Mouse (Mus musculus) inflammation-experienced regulatory T-cells, adult 6 months (primary cell): ENCODE results near the gene Entpd3. TPM values are rescaled to one million over a fixed set of nuclear protein-coding genes. Genes with fewer than 3 reads are reported as not detected.
A peak's percentile ranks its signal among the peaks of the same experiment; 100 is the strongest.

Experiments
- ATAC-seq: one replicate; pipeline ENCODE4 v1.8.0; 2017
- polyA plus RNA-seq, 3 experiments: library from polyadenylated mRNA; unstranded; fragments of 100-300 nt; shearing (Covaris generic); gene quantifications; one replicate each; pipeline ENCODE4 v1.2.1; 2017

Entpd3 gene
- polyA plus RNA-seq, 3 experiments from 2014 or later, result 0.16 TPM; not detected in 2

DNA sequence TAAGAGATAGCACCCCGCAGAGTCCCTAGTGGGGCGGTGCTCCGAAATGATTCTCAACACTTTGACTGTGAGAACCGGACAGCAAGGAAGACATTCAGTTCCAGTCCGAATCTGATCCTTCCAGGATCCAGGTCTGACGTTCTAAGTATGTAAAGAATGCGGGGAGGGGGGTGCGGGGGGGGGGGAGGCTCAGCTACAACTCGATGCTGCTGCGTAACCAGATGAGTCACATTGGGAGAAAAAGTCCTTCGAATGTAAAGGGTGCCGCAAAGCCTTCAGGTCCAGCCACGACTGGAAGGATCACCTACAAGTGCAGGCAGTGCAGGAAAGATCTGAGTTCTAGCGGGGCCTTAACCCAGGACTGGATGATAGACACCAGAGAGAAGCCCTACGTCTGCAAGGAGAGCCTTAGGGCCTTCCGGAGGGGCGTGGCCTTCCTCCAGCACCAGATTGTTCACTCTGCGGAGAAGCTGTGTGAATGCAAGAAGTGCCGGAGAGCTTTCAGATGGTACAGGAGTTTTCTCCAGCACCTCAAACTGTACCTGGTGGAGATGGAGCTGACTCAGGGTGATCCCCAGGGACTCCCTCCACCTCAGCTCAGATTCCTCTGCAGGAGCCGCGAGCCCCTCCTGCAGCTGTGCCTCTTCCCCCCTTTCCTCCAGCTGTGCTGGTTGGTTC, 42.5 kb downstream of the Entpd3 start:
- ATAC-seq, result peak; percentile 67

DNA sequence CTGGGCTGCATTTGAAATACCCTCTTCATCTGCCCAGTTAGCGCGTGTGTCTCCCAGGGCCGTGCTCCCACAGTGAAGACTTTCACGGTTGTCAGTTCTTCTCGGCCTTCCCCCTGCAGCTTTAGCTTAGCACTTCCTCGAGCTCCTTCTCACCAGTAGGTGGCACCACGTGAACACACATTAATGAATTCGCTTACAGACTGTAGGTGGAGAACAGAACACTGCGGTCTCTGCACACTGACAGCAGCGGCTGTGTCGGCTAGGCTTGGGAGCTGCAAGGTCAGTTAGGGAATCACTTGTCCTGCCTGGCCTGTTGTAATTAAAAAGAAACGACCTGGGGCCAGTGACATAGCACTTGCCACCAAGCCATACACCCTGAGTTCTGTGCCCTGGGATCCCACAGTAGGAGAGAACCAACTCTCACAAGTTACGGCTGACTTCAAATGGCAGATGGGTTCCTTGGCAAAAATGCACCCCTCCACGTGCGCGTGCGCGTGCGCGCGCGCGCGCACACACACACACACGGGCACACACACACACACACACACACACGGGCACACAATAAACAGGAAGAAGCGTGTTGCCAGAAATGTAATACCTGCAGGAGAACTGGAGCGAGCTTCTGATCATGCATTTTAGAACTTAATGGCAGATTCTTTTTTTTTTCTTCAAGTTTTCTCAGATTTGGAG, 43.1 kb downstream of the Entpd3 start:
- peak; percentile 90 for ATAC-seq

DNA sequence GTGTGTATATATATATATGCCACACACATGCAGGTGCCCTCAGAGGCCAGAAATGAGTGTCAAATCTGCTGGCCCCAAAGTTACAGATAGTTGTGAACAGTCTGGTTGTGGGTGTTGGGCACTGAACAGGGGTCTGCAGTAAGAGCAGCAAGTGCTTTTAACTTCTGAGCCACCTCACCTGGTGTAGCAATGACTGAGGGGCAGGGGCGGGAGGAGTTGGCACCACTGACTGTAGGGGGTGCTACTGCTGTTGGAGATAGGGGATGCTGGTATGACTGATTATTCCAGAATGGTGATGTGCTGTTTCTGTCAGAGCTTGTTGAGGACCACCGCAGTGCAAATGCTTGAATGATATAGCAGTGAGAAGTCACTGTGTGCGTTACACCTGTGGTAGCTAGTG, 43.7 kb downstream of the Entpd3 start:
- ATAC-seq, result no peak

DNA sequence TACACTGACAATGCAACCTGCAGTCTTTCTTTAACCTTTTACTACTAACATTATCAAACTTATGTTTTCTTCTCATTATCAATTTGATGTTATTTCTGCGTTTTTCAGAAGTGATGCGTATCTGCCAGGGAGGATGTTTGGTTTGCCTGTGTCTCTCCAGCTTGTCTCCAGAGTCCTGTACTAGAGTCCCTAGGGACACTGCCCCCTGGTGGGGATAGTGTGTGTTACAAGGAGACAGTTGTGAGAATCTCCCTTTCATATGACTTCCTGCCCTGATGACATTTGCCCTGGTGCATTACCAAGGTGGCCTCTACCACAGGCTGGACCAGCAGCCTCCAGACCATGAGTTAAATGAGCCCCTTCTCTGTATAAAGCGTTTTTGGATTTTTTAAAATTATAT, 46.9 kb downstream of the Entpd3 start:
- ATAC-seq, result peak; percentile 19

DNA sequence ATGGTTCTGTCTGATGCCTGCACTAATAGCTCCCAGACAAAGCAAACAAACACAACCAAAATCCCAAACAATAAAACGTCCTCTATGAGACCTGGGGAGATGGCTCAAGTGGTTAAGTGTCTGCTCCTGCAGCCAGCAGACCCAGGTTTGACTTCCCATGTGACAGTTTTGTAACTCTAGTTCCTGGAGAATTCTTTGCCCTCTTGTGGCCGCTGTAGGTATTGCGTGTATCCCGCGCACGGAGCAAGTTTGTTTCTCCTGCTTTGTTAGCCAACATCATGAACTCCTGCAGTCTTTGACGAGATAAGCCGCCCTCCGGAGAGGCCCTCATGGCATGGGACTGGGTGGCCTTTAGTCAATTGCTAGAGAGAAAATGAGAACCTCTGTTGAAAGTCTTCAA, 51.9 kb downstream of the Entpd3 start:
- peak; percentile 72 for ATAC-seq

DNA sequence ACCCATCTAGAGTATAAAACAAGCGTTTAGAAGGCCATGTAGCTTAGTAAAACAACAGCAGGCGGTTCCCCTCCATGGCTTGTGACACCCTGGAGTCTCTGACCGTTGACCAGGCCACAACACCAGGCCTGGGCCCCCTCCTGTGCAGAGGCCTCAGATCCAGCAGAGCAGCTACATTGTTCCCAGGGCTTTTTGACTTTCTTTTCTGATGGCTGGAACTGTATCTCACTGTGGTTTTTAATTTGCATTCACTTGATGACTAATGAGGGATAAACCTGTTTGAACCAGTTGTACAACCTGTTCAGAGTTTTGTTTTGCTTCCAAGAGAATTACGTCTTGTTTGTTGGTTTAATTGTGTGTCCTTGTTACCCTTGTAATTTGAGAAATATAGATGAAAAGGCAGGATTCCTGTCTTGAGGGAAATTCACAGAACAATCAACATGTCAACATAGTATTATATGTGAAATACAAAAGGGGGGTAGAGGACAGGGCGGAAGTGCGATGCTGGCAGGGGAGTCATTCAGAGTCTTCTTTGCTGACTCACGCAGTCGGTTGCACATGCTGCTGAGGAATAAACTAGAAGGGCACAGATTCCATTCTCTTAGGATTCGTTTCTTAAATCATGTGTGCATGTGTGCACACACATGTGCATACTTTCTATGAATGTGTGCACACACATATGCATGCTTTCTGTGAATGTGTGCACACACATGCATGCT, 53.9 kb downstream of the Entpd3 start:
- ATAC-seq, result no peak

DNA sequence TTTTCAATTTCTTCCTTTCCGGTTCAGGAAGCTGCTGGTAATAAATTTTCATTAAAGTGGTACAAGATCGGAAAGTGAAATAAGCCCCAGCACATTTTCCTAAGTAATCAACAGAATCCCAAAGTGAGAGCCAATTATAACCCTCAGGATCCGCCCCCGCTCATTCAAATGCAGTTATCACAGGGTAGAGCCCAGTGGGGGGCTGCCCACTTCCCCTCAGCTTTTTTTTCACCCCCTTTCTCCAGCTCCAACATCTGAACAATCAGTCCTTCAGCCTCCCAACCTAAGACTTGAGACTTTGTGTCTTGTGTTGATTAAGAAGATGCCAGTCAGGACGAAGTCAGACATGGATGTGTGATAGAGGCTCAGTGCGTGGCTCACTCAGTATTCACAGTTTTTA, 55.2 kb downstream of the Entpd3 start:
- ATAC-seq, result no peak

DNA sequence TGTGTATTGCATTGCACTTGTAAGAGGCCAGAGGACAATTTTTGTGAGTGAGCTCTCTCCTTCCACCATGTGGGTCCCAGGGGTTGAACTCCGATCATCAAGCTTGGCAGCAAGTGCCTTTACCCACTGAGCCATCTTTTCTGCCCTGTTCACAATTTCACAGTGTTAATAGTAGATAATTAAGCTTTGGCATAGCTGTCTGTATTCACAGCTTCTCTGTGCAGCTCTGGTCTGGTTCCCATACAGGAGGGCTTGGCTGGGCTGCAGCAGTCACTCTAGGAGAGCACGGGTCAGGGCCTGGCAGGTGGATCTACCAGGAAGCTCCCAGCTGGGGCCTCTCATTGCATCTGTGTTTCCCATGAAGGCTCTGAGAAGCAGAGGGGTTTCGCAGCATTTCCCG, 55.7 kb downstream of the Entpd3 start:
- ATAC-seq, result no peak

DNA sequence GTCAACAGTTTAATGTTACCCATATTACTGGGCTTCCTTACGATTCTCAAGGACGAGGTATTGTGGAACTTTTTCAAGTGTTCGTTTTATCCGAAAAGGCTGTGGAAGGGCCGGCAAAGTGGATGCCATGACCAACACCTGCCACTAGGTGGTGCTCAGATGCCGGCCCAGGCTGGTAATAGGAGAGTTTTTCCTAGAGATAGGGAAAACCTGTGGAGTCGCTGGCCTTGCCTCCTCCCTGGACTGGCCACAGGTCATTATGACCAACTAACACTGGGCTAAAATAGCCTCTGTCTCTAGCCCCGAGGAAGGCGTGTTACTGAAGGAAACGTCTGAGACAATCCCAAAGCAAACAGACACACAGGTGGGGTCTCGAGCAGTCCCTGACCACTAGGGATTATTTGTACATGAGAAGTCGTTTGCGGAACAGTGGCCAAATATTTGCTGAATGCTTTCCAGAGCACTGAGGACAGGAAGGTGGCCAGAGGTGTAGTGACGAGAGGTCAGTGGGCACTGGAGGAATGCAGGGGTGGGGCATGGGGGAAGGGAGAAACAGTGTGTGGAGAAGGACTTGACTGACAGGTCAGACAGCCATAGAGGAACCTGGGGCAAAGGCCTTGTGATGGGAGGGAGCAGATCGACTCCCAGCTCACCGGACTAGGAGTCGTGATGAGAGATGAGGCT, 62.0 kb downstream of the Entpd3 start:
- ATAC-seq, result peak; percentile 54

DNA sequence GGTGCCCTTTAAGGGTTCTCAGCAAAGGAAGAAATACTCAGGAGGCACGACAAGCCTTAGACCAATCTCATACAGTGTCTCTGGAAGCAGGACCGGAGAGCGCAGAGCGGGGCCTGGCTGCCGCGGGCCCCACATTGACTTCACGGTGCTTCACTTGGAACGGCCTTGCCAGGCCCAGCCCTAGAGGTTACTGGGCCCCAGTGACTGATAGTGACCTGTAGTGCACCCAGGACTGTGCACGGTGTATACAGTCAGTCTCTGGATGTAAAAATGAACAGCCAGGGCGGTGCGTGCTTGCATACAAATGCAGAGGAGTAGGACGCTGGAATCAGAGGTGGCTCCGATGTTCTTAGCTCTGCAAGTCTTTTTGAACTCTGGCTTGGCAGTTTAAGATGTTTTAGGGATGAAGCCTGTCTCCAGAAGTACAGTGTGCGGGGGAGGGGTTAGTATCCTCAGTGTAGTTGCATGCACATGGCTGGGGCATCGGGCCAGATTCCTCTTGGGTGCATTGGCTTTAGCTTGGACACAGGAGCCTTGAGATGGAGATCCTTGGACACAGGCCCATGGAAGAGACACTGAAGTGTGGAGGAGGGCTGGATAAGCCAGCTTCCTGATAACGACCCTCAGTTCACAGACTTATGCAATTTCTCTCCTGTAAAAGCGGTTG, 62.7 kb downstream of the Entpd3 start:
- ATAC-seq, result no peak

DNA sequence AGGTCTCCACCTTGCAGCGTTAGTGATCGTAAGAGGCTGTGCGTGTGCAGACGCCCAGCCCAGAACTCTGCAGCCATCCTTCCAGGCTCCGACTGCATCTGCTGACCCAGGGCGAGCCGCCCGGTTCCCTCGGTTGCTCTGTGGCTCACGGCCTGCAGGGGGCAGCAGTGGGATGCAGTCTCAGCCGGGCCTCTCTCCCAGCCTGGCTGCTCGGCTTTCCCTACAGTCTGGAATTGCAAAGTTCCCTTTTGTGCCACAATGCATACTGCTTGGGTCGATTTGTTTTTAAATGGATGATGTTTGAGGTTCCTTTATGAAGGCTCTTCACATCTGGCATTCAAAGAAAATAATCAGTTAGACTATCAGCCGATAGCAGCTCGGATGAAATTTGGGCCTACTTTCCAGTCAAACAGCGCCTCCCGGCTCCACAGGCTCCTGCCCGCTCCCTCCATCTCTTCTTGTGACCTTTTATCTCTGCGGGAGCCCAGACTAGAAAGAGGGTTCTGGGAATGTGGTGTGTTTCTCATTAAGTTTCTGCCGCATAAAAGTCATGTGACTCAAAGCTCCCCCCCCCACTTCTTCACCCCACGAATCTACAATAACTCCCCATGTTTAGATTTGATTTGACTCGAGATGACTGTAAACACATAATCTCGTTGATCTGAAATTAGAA, 63.4 kb downstream of the Entpd3 start:
- ATAC-seq, result peak; percentile 58

DNA sequence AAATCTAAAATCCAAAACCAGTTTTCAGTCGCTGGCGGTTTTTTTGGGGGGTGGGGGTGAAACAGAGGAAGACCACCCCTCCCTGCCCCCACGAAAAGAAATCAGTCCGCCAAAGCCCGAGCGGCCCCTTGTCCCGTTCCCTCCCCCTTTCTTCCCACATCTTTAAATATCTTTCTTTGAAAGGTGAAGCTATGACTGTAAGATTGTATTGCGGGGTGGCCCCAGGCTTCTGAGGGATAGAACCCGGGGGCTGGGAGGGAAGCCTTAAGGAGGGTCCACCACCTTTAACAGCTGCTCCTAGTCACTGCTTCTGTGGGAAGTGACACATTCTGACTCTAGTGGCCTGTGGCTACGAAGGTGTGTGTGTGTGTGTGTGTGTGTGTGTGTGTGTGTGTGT, 63.9 kb downstream of the Entpd3 start:
- ATAC-seq, result no peak

DNA sequence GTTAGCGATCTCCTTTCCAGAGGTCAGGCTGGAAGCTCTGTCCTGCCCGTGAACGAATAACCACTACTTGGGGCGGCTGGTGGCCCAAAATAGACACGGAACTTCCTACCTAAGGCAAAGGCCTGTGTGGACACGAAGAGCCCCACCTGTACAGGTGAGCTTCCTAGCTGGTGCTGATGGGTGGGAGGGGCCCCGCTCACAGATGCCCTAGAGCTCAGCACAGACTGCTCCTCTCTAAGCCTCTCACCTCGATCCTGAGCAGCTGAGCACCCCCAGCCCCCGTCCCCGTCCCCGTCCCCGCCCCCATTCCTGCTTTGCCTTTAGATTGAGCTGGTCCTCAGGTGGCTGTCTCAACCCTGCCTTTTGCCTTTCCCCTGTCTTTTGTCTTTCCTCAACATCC, 64.3 kb downstream of the Entpd3 start:
- ATAC-seq, result no peak

DNA sequence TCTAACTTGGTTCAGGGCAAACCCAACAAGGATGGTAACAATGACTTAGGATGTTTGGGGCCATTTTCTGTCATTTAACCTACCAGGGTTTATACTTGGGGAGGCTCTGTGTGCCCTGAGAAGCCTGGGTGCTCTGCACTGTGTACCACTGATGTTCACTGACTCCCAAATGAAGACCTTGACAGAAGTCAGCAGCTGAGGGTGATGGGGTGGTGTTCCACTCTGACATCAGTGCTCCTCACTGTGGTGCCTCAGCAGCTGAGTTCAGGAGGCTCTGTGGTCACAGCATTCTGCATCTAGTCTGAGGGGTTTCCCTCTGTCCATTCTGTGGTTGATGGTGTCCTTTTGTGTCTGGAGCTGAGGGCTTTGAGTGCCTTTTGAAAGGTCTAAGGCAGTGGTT, 71.4 kb downstream of the Entpd3 start:
- no peak for ATAC-seq

DNA sequence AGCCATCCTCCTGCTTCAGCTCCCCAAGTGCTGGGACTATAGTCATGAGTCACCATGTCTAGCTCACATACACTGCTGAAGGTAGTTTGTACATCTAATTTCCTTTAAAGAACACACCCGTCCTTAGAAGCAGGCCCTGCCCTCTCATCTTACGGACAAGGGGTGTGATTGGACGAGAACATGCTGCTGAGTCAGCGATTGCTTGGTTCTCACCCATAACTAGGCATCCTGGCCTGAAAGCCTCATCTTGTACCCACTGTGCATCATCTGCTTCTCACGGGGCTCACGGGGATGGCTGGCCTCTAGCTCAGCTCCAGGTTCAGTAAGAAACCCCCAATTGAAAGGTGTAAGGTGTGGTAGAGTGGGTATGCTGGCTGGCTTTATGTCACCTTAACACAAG, 74.4 kb downstream of the Entpd3 start:
- no peak for ATAC-seq

Other genes with a start within 250 kb of the Entpd3 start
- not detected for gene Myrip, start 238.3 kb upstream of the Entpd3 start, polyA plus RNA-seq
- 10 to 100 TPM; 77.0 to 81.7 (median 77.7) TPM for gene Eif1b, start 47.6 kb upstream of the Entpd3 start, polyA plus RNA-seq
- 1,000 to 10,000 TPM; 1,512 to 2,767 (median 2,161) TPM for gene Rpl14, start 31.6 kb downstream of the Entpd3 start, polyA plus RNA-seq